Mouse (Mus musculus): Measurements from ENCODE around the gene Cpt1b.

- TF ChIP-seq CTCF (conservative IDR thresholded peaks at IDR 0.05; ENCODE audit: low read length), result no peak
- TF ChIP-seq POU5F1 (IDR thresholded peaks at IDR 0.05; ENCODE audit: borderline replicate concordance, low read length), result no peak
- no peak for TF ChIP-seq NANOG (IDR thresholded peaks at IDR 0.05; ENCODE audit: borderline replicate concordance, low read length)
These were observed 38.5 kb downstream of the Cpt1b start for GRCm38 (mm10) chr15:89387127-89387526.

Data from E14TG2a.4 (cell line).